Mouse (Mus musculus) cerebellum, adult 9-11 months (tissue): ENCODE data around the gene Ccdc12.

Experiments
- DNase-seq: peaks from one replicate; pipeline ENCODE4 v3.0.0; 2022

Ccdc12 gene

DNA sequence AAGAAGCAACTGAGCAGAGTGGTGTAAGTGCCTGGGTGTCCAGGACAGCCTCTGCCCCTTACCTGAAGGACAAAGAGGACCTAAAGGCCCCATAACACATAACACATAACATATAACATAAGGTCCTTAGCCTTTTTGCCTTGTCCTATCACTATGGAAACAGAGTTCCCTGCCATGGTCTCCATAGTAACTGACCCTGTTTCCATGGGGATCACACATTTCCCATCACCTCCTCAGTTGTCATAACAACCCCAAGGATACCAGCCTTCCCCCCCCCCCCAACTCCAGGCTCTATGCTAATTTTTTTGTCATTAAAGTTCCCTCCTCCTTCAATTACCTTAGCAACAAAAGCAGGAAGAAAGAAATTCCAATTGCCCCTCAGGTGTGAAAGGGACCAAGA lies 6.5 kb upstream of the Ccdc12 start:
- DNase-seq, result no peak

DNA sequence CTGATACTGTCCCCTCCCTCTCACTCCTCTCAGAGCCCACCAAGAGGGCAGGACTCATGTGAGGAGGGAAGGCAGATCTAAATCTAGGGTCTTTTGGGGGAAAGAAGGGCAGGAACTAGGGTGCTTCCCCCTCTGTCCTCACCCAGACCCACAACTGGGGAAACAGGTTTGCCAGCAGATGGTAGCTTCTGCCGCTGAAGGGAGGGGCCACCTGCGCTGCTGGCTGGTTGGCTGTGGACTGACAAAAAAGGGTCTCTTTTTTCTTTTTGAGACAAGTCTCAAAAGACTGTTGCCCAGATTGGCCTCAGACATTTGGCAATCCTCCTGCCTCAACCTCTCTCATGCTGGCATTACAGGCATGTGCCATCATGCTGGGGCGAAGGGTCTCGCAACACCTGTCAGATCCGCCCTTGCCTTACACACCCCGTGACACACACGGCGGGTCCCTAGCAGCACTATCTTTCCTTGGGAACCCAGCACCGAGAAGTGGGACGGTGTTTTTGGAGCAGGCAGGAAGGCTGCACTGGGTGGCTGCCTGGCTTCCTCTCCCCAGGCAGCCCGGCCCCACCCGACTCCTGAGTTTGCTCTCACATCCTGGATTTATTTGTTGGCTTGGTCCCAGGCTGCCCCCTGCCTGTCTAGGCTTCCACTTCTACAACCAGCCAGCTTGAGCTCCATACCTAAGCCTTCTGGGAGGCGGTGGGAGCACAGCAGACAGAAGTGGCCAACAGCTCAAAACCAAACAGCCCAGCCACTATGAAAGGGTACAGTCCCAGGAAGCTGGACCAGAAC lies 4.2 kb upstream of the Ccdc12 start:
- peak; percentile 60 for DNase-seq

DNA sequence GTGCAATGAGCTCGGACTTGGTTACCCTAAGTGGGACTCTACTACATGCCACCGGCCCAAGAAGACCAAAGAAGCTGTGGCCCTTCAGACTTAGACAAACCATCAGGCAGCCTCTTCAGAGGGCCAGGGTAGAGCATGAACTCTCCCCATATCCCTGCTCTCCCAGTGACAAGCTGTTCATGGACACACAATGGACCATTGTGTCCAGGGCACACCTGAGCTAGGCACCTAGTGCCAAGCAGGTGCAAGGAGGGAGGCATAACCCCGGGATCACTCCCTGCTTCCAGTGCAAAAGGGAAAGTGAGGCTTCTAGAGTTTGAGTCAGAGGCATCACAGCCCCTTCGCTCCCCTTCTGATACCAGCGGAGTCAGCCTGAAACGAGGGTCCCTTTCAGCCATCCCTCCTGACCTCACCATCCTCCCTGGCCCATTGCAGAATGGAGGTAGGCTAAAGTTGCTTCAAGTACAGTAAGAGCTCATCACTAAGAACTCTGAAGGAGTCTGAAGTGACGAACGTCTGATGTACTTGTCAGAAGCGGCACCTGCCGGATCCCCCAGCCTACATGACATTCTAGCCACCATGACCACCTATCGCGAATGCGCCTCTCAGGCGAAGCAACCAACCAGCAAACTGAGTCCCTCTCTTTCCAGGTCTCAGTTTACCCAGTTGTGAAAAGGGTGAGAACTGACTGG lies 3.2 kb upstream of the Ccdc12 start:
- DNase-seq, result no peak

DNA sequence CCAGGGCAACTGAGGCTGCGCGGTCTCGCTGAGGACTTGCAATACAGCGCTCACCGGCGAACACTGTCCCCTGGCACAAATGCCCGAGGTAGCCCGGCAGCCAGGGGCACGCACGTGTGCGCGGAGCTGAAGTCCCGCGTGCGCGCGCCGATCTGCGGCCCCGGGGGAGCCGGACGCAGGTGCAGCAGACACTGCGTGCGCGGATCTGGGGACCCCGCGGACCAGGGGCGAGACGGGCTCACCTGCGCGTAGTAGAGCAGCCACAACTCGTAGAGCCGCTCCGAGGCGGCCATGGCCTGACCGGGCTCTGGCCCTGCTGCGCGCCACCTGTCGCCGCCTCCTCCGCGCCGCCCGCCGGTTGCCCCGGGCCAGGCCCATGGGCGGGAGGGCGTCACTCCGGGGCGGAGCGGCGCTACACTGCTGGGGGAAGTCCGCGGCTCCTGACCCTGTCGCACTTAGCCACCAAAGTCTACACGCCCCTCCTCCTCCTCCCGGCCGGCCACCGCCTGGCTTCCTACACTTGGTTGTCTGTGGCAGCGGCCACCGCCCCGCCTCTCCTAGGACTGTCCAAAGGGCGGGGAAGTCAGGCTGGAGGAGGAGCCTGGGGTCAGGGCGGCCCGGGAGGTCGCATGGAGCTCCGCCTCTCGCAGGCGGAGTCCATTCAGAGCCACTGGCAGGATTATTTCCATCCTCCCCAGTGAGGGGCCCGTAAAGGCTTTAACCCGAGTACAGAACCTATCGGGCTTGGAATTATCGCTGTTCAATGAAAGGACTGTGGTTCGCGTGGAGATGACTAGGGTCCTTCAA lies 2.4 kb upstream of the Ccdc12 start, which contains the start of gene Nbeal2:
Gene Nbeal2, minus strand, starts transcription at position 507 of the 807 bp plus-strand sequence.
- DNase-seq, result peak; percentile 91

DNA sequence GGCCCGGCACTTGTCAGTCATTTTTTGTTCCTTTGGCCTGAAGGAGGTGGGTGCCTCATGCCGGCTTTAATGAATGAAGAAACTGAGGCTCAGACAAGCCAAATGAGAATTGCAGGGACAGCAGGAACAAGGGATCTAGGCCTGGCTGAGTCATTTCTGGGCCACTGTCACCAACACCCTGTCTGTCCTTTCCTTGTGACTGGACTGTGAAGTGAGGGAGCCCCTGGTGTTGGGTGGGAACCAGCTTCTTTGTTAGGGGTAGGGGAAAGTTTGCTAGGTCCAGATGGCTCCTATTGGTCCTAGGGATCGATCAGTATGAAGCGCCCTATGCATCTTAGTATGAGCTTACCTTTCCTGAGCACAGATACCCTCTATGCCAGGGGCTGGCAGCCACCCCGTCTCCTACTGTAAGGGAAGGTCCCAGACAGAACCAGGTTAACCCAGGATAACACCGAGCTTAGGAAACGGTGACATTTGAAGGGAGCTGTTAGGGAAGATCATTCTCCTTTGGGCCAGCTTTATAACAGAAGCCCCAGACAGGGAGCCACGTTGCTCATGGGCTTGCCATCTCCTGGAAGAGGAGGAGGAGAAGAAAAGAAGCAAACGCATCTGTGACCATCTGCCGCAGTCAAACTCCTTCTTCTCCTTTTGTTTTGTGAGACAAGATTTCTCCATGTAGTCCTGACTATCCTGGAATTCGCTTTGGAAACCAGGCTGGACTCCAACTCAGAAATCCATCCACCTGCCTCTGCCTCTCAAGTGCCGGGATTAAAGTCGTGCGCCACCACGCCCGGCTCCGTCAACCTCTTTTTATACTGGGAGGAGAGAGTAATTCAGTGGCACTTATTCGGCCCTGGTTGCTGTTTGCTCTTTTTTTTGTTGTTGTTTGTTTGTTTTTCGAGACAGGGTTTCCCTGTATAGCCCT lies 1.3 kb upstream of the Ccdc12 start:
- DNase-seq, result peak; percentile 68

DNA sequence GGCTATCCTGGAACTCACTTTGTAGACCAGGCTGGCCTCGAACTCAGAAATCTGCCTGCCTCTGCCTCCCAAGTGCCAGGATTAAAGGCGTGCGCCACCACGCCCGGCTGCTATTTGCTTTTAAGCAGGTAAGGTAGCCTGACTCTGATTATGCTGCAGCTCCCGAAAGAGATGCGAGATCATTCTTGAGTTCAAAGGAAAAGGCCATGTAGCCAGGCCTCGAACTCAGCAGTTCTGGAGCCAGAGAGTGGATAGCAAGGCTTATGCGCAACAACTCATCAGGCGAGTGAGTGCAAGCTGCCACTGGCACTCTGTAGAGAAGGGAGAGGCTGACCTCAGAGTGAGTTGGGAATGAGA lies 674 bp upstream of the Ccdc12 start:
- DNase-seq, result peak; percentile 62

DNA sequence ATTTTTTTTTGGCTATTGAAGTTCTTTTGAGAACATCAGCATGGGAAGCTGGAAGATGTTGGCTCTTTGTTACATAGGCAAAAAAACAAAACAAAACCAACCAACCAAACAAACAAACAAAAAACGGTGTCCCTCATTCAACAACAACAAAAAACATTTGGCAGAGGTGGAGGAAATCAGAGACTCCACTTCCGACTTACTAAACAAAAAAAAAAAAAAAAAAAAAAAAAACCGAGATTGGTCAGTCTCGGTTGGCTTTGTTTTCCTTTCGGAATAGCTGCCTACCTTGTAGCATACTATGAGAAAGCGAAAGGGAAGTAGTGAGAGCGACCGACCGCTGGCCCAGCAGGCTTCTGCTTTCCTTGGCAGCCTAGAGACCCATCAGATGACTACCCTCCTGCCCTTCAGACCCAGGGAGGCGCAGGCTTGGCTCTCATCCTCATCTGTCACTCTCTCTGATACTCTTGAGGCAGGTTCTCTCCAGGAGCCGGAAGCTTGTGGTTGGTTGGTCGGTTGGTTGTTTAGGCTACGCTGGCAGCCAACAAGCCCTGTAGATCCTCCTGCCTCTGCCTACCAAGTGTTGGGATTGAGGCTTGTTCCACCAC lies 1.3 kb downstream of the Ccdc12 start:
- peak; percentile 67 for DNase-seq

DNA sequence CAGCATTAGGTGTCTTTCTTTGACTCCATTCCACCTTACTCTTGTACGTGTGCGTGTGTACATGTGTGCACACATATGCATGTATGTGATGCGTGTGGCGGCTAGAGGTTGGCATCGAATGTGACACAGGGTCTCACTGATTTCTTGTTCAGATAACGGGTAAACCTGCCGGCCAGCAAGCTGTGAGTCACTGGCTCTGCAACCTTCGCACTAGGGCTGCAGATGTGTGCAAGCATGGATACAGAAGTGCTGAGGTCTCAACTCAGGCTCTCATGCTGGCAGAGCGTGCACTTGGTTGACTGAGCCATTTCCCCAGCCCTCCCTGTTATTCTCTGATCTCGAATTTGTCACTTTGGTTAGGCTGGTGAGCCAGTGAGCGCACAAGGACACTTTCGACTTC lies 3.2 kb downstream of the Ccdc12 start:
- no peak for DNase-seq

DNA sequence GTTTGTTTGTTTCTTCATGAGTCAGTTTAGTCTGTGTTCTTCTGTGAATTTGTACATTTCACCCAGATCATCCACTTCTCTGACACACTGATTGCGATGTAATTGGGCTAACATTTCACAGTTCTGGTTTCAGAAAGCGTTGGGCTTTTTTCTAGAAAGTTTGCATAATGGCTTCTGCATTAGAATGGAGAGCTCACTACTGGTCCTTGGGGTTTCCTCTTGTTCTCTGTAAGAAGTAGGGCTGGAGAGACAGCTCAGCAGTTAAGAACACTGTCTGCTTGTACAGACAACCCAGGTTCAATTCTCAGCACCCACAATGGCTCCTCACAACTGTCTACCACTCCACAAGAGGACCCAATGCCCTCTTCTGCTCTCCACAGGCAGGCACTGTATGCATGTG lies 3.9 kb downstream of the Ccdc12 start:
- DNase-seq, result no peak

DNA sequence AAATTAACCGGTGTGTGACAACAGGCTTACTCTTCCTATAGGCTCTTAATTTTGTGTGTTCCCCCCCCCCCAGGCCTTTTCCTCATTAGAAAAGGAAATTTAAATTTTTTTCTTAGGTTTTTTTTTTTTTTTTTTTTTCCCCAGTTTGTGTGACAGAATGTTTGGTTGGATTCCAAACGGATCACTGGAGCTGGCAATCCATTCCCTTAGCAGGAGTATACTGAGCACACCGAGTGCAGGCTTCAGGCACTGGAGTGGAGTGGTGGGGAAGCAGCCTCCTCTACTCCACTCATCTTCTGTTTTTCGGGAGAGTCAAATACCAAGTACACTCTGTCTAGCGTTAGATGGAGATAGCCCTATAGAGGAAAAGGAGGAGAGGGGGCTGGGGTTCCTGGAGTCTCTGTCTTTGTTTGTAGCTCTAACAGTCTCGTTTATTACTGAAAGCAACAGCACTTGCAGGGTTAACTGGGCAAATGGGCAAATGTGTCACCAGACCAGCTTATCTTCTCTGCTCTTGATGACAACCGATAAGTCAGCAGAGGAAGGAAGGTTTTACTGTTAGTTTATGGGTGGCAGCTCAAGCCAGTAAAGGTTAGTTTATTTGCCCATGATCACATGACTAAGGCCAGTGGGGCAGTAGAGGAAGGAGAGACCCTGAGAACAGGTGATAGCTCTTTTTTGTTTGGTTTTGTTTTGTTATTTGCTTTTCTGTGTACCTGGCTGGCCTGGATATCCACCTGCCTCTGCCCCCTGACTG lies 4.7 kb downstream of the Ccdc12 start:
- DNase-seq, result no peak

DNA sequence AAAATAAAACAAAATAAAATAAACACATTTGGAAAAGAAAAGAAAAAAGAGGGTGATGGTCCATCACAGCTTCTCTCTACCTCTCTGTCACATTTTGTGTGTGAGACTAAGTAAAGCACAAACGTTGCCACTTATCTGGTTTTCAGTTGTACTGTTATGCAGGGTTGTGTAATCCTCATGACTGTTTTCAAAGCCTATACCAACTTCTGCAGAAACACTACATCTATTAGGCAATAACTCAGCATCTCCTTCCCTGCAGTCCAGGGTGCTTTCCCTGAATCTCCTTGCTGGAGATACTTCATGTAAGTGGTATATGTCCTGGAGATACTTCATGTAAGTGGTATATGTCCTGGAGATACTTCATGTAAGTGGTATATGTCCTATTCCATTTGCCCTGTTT lies 6.5 kb downstream of the Ccdc12 start:
- DNase-seq, result no peak

DNA sequence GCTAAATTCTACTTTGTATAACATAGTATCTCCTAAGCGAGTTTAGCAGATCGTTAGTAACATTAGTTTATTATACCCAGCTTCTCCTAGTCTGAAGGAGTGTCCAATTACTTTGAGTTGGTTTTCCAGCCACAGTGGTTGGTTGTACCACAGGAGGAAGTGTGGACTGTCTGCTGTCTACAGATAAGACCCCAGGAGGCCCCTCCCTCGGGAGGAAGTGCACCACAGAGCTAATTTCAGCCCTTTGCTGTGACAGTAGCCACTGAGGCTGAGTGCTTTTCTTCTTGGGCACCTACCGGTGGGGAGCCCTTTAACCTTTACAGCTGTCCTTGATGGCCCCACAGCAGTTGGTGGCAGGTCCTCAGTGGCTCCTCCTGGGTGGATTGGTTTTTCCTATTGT lies 9.6 kb downstream of the Ccdc12 start:
- DNase-seq, result no peak

DNA sequence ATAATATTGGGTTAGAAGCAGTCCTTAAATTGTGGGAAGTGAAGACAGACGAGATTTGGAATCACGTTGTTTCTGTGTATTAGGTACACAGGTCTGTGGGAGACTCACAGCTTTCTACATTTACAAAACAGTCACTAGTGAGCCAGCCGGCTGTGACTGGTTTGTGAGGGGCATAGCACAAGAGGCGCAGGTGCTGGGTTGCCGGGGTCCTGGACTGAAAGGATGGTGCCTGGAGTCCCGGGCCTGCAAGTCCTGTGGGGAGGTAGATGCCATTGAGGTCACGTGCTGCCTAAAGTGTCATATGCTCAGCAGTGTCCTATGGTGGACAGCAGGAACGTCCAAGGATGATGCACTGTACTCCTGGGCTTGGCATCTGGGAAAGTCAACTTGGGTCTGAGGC lies 10.1 kb downstream of the Ccdc12 start:
- no peak for DNase-seq

DNA sequence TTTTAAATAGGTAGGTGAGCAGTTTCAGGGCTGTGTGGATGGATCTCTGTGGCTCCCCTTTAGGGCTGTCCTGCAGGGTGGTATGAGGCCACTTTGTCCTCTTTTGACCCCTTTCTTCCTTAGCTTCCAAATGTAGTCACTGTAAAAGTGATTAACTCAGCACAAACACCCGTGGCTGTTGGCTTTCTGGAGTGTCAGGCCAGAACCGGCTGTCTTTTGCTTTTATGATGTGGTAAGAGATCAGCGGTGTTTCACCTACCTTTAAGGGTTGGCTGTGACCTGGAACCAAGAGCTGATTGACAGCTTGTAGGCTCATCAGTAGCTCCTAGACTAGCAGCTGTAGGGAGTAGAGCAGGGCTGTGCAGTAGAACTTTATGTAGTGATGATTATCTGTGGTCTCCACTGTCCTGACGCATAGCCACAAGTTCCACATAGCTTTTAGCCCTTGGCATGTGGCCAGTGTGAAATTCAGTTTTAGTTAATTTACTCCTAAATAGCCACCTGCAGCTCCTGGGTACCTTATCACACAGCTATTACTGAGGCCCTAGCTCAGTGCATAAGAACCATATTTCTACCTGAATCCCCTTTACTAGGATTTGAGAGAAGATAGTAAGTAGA lies 11.0 kb downstream of the Ccdc12 start:
- no peak for DNase-seq

DNA sequence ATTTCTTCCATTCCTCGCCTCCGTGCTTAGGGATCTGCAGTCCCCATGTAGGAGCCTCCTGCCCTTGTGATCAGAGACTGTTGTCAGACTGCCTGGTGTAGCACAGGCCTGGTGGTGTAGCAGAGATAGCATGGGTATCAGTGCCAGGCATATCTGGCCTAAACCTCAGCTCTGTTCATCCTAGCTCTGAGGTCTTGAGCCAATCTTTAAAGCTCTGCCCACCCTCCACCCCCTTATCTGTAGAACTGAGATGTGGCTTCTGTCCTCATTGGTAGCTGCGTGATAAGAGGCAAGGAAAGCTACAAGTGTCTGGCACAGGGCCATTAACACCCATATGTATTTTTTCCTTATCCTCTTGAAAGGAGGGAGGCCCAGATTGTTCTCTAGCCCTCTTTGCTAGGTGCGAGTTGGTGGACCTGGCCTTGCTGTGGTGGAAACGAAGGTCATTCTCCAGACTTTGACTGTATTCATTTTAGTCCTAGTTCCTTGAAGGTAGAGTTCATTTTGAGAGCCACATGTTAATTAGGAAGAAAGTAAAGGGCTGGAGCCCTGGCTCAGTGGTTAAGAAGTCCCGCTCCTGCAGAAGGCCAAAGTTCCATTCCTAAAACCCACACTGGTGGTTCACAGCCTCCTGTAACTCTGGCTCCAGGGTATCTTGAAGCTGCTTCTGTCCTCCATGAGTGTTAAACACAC lies 12.4 kb downstream of the Ccdc12 start:
- no peak for DNase-seq

DNA sequence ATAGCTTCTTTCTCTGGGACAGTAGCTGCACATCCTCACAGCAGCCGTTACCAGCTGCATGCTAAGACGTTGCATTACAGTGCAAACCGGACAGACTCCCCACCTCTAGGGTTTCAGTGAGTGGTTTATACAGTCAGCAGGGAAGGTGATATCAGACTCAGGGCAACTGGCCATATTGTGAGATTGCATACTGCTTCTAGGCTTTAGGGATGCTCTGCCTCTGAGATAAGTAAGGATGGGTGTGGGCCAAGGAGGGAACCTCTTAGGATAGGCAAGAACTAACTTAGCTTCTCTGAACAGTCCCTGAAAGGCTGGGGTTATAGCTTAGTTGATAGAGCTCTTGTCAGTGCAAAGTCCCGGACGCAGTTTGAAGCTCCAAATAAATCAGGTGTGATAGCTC lies 13.5 kb downstream of the Ccdc12 start:
- no peak for DNase-seq

DNA sequence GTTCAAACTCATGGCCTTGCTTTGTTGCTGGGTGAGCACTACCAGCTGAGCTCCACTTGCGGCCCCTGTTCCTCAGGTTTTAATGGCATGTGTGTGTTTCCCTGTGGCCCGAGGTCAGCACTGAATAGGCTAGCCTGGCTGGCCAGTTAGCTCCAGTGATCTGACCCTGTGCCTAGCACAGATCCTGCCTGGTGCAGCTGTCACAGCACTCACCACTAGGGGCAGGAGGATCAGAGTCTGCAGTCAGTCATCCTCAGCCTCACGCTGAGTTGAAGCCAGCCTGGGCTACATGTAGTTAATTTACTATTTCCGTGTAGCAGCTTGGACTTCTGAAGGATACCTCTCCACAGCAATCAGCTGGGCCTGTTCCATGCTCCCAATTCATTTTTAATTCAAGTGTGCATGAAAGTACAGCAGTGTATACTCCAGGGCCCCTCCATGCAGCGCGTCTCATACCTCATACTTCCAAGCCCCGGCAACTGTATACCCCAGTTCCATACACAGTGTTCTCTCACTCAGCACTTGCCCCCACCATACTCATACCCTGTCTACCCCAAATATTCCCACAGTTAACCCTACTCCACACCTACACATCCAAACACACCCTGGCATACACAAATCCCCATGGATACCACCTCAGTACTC lies 16.3 kb downstream of the Ccdc12 start:
- DNase-seq, result peak; percentile 74

DNA sequence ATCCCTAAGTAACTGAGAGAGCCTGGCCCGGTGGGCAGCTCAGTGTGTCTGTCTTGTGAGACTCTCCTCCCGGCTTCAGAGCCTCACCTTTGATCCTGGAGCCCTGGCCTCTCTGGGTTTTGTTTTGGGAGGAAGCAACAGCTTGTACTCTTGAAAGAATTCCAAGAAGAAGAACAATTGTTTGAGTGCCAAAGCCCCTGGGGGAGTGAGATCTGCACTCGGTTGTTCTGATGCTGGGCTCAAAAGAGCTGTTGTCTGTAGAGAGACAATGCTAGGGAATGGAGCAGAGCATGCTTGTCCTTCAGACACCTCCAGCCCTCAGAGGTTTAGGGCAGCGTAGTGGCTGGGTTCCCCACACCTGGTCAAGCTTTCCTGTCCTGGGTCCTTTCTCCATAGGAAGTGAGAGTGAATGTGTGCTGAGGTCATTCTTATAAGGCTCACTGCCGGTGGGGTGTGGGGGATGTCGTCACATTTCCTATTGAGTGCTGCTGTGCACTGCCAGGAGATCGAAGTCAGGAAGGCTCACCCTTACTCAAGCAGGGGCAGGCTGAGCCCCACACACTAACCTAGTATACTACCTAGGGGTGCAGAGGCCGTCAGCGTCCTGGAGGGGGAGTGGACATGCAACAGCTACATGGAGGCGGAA lies 16.9 kb downstream of the Ccdc12 start:
- peak; percentile 76 for DNase-seq

DNA sequence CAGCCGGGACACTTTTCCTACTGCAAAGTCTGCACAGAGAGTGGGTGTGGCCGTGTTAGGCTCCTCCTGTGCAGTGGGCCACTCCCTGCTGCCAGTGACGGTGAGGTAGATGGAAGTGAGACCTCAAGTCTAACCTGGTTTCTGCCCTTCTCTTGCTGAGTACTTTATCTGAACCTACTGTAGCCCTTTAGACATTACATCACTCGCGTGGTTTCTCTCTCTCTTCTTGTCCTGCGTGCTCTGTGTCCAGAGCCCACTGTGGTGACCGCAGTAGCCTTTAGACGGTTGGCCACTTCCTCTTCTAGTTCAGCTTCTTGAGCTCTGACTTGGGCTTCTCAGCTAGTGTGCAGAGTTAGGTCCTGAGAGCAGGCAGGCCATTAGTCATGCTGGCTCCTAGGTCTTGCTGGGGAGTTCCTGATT lies 20.2 kb downstream of the Ccdc12 start:
- no peak for DNase-seq
